Mouse (Mus musculus) heart, embryonic 15.5 days (tissue): ENCODE results near the gene 1700056E22Rik. TPM values are rescaled to one million over a fixed set of nuclear protein-coding genes. Genes with fewer than 3 reads are reported as not detected.
A peak's percentile ranks its signal among the peaks of the same experiment; 100 is the strongest.

ENCODE experiments used
- ATAC-seq: fragments of 200-750 bp; cut with Nextera tagmentation; replicated peaks from 2 replicates; pipeline ENCODE4 v1.8.0; 2017; ENCODE audit warnings: low read depth, moderate TSS enrichment; ENCODE audit not compliant: insufficient number of reproducible peaks, insufficient read depth, low FRiP score
- H3K27ac ChIP-seq: fragments of 300-500 bp; sonication (generic); 2 replicates; pipeline ENCODE4 v1.5.1; 2015; ENCODE audit warnings: mild to moderate bottlenecking, inconsistent platforms
- H3K27me3 ChIP-seq: fragments of 300-500 bp; sonication (generic); 2 replicates; pipeline ENCODE4 v1.6.1; 2015; ENCODE audit warnings: inconsistent platforms
- H3K36me3 ChIP-seq: fragments of 300-500 bp; sonication (generic); 2 replicates; pipeline ENCODE4 v1.6.1; 2015; ENCODE audit warnings: mild to moderate bottlenecking, inconsistent platforms
- H3K4me1 ChIP-seq: fragments of 300-500 bp; sonication (generic); replicated peaks from 2 replicates; pipeline ENCODE4 v1.6.1; 2015; ENCODE audit warnings: inconsistent platforms
- H3K4me2 ChIP-seq: fragments of 300-500 bp; sonication (generic); 2 replicates; pipeline ENCODE4 v1.6.1; 2015; ENCODE audit warnings: inconsistent platforms, mild to moderate bottlenecking, moderate library complexity
- H3K4me3 ChIP-seq: fragments of 300-500 bp; sonication (generic); 2 replicates; pipeline ENCODE4 v1.5.1; 2015; ENCODE audit warnings: mild to moderate bottlenecking, inconsistent platforms
- H3K9ac ChIP-seq: fragments of 300-500 bp; sonication (generic); 2 replicates; pipeline ENCODE4 v1.6.1; 2015; ENCODE audit warnings: mild to moderate bottlenecking, inconsistent platforms
- H3K9me3 ChIP-seq: fragments of 300-500 bp; sonication (generic); replicated peaks from 2 replicates; pipeline ENCODE4 v1.6.1; 2016; ENCODE audit warnings: inconsistent platforms
- WGBS: fragments of 180-500 bp; shearing (Covaris S2); methylation state at CpG from one replicate; pipeline ENCODE4 v1.1.7; 2015; ENCODE audit warnings: mixed read lengths; 5-methylcytosine and 5-hydroxymethylcytosine counted together
- polyA plus RNA-seq: library from polyadenylated mRNA; unstranded; fragments of >200 nt; fragmentation: Nextera tagmentation; extraction: Ambion mirVana; gene quantifications from 2 replicates; pipeline ENCODE4 v1.2.1, GENCODE M21; 2015

The 1700056E22Rik gene
- polyA plus RNA-seq, 1 experiment from 2014 or later = 1.7 TPM

GRCm38 (mm10) chr1:184019042-184019721 lies 14.9 kb downstream of the 1700056E22Rik start:
- Histone ChIP-seq H3K27ac (no peak overlapping the region), H3K9me3 (no peaks in the 10 kb centered on the region), H3K9ac (no peak overlapping the region), H3K36me3 (no peaks in the 10 kb centered on the region), H3K4me3 (no peak overlapping the region), H3K4me2 (no peak overlapping the region), H3K4me1 (peaks cover 3% of the 10 kb centered on the region; the same call in 1 of the 2 replicates), H3K27me3 (no peaks in the 10 kb centered on the region)
- ATAC-seq = no peak
- 62% methylated on average over 6 of the region's 6 CpGs for WGBS

- WGBS = 76% methylated on average over 2 of the region's 2 CpGs
- Histone ChIP-seq H3K9me3 (no peaks in the 10 kb centered on the region), H3K4me3 (no peak overlapping the region), H3K27me3 (no peaks in the 10 kb centered on the region), H3K36me3 (no peaks in the 10 kb centered on the region), H3K27ac (no peak overlapping the region), H3K4me1 (peaks cover 3% of the 10 kb centered on the region; the same call in 1 of the 2 replicates), H3K4me2 (no peak overlapping the region), H3K9ac (no peak overlapping the region)
- no peak for ATAC-seq
Measured at GRCm38 (mm10) chr1:184017606-184018005, 16.5 kb downstream of the 1700056E22Rik start.

- 68% methylated on average over 10 of the region's 10 CpGs for WGBS
- Histone ChIP-seq H3K9ac (no peak overlapping the region), H3K27ac (peak overlapping the region; percentile 14; the same call in 1 of the 2 replicates), H3K4me2 (no peak overlapping the region), H3K27me3 (no peaks in the 10 kb centered on the region), H3K36me3 (no peaks in the 10 kb centered on the region), H3K4me3 (no peak overlapping the region), H3K9me3 (no peaks in the 10 kb centered on the region), H3K4me1 (peaks cover 3% of the 10 kb centered on the region; the same call in 1 of the 2 replicates)
- ATAC-seq = no peak
Measured at GRCm38 (mm10) chr1:184015995-184016730, 17.9 kb downstream of the 1700056E22Rik start.

GRCm38 (mm10) chr1:184014091-184014490 lies 20.0 kb downstream of the 1700056E22Rik start:
- no peak overlapping the region for H3K4me3 ChIP-seq
- no peak for ATAC-seq
- no peak overlapping the region for H3K27ac ChIP-seq
- H3K9ac ChIP-seq = no peak overlapping the region
- WGBS = 77% methylated on average over 3 of the region's 3 CpGs
- H3K9me3 ChIP-seq = no peaks in the 10 kb centered on the region
- H3K36me3 ChIP-seq = no peaks in the 10 kb centered on the region
- no peak overlapping the region for H3K4me2 ChIP-seq
- H3K4me1 ChIP-seq = no peaks in the 10 kb centered on the region
- H3K27me3 ChIP-seq = no peaks in the 10 kb centered on the region

GRCm38 (mm10) chr1:184013106-184013505 lies 21.0 kb downstream of the 1700056E22Rik start, which contains the start of gene Dusp10:
TSS of gene Dusp10 (plus strand) at chr1:184013302.
- H3K27ac ChIP-seq = no peak within 1 kb of the TSS
- no peaks in the 10 kb centered on the region for H3K4me1 ChIP-seq
- H3K27me3 ChIP-seq = no peaks in the 10 kb centered on the region
- H3K9me3 ChIP-seq = no peaks in the 10 kb centered on the region
- no peak for ATAC-seq
- H3K4me2 ChIP-seq = no peak within 1 kb of the TSS
- H3K9ac ChIP-seq = no peak within 1 kb of the TSS
- 90% methylated on average over 4 of the region's 4 CpGs for WGBS
- no peaks in the 10 kb centered on the region for H3K36me3 ChIP-seq
- H3K4me3 ChIP-seq = no peak within 1 kb of the TSS

- H3K9ac ChIP-seq = no peak overlapping the region
- no peaks in the 10 kb centered on the region for H3K36me3 ChIP-seq
- H3K4me3 ChIP-seq = no peak overlapping the region
- no peak for ATAC-seq
- H3K27me3 ChIP-seq = no peaks in the 10 kb centered on the region
- no peaks in the 10 kb centered on the region for H3K9me3 ChIP-seq
- no peaks in the 10 kb centered on the region for H3K4me1 ChIP-seq
- no peak overlapping the region for H3K4me2 ChIP-seq
- 90% methylated on average over 6 of the region's 6 CpGs for WGBS
- no peak overlapping the region for H3K27ac ChIP-seq
Measured at GRCm38 (mm10) chr1:184011311-184011710, 22.8 kb downstream of the 1700056E22Rik start.

- H3K9ac ChIP-seq = no peak overlapping the region
- H3K4me3 ChIP-seq = no peak overlapping the region
- no peak for ATAC-seq
- no peak overlapping the region for H3K4me2 ChIP-seq
- no peaks in the 10 kb centered on the region for H3K27me3 ChIP-seq
- H3K36me3 ChIP-seq = no peaks in the 10 kb centered on the region
- no peak overlapping the region for H3K27ac ChIP-seq
- H3K4me1 ChIP-seq = no peaks in the 10 kb centered on the region
- no peaks in the 10 kb centered on the region for H3K9me3 ChIP-seq
Measured at GRCm38 (mm10) chr1:184006086-184006485, 28.0 kb downstream of the 1700056E22Rik start.

- no peaks in the 10 kb centered on the region for H3K9me3 ChIP-seq
- no peaks in the 10 kb centered on the region for H3K27me3 ChIP-seq
- no peak for ATAC-seq
- no peaks in the 10 kb centered on the region for H3K36me3 ChIP-seq
- no peak overlapping the region for H3K4me2 ChIP-seq
- 57% methylated on average over 6 of the region's 6 CpGs for WGBS
- no peak overlapping the region for H3K9ac ChIP-seq
- no peaks in the 10 kb centered on the region for H3K4me1 ChIP-seq
- no peak overlapping the region for H3K4me3 ChIP-seq
- H3K27ac ChIP-seq = no peak overlapping the region
Measured at GRCm38 (mm10) chr1:184005315-184006058, 28.6 kb downstream of the 1700056E22Rik start.

GRCm38 (mm10) chr1:184004311-184004710 lies 29.8 kb downstream of the 1700056E22Rik start:
- no peak for ATAC-seq

GRCm38 (mm10) chr1:184002470-184002869 lies 31.6 kb downstream of the 1700056E22Rik start:
- H3K4me1 ChIP-seq = no peaks in the 10 kb centered on the region
- 77% methylated on average over 2 of the region's 2 CpGs for WGBS
- H3K4me2 ChIP-seq = no peak overlapping the region
- no peak overlapping the region for H3K27ac ChIP-seq
- no peak for ATAC-seq
- H3K27me3 ChIP-seq = no peaks in the 10 kb centered on the region
- H3K9ac ChIP-seq = no peak overlapping the region
- H3K9me3 ChIP-seq = no peaks in the 10 kb centered on the region
- no peaks in the 10 kb centered on the region for H3K36me3 ChIP-seq
- H3K4me3 ChIP-seq = no peak overlapping the region

More at GRCm38 (mm10) chr1:184004311-184004710, 29.8 kb downstream of the 1700056E22Rik start:
- Histone ChIP-seq H3K27ac (no peak overlapping the region), H3K4me2 (no peak overlapping the region), H3K4me3 (no peak overlapping the region), H3K9ac (no peak overlapping the region), H3K9me3 (no peaks in the 10 kb centered on the region), H3K27me3 (no peaks in the 10 kb centered on the region), H3K4me1 (no peaks in the 10 kb centered on the region), H3K36me3 (no peaks in the 10 kb centered on the region)
- WGBS = 56% methylated on average over 2 of the region's 2 CpGs

GRCm38 (mm10) chr1:183997207-183997606 lies 36.9 kb downstream of the 1700056E22Rik start:
- no peak for ATAC-seq
- H3K4me1 ChIP-seq = no peaks in the 10 kb centered on the region
- H3K9ac ChIP-seq = no peak overlapping the region
- H3K27me3 ChIP-seq = no peaks in the 10 kb centered on the region
- WGBS = 60% methylated on average over 2 of the region's 2 CpGs
- H3K36me3 ChIP-seq = no peaks in the 10 kb centered on the region
- no peak overlapping the region for H3K27ac ChIP-seq
- no peaks in the 10 kb centered on the region for H3K9me3 ChIP-seq
- no peak overlapping the region for H3K4me2 ChIP-seq
- H3K4me3 ChIP-seq = no peak overlapping the region
